Mouse (Mus musculus) erythroblast, embryonic 14.5 days (primary cell): Measurements from ENCODE around the gene Rnf150. TPM values are rescaled to one million over a fixed set of nuclear protein-coding genes. Genes with fewer than 3 reads are reported as not detected.

Experiments used
- H3K27me3 ChIP-seq: 2 replicates; pipeline ENCODE4 v1.6.1; 2012; ENCODE audit warnings: inconsistent platforms; ENCODE audit not compliant: control insufficient read depth
- H3K36me3 ChIP-seq: 2 replicates; pipeline ENCODE4 v1.6.1; 2012; ENCODE audit warnings: mild to moderate bottlenecking, inconsistent platforms; ENCODE audit not compliant: control insufficient read depth
- H3K4me1 ChIP-seq: 2 replicates; pipeline ENCODE4 v1.6.1; 2012; ENCODE audit warnings: inconsistent platforms; ENCODE audit not compliant: control insufficient read depth
- H3K4me3 ChIP-seq: replicated peaks from 2 replicates; pipeline ENCODE3; 2012; ENCODE audit warnings: moderate library complexity, mild to moderate bottlenecking, inconsistent platforms
- H3K9me3 ChIP-seq: 2 replicates; pipeline ENCODE4 v1.6.1; 2012; ENCODE audit warnings: low read length, inconsistent platforms, mixed read lengths; ENCODE audit not compliant: control insufficient read depth
- GATA1 ChIP-seq: IDR thresholded peaks from 2 replicates; pipeline ENCODE4 v1.6.1; 2012; ENCODE audit warnings: low read length, inconsistent platforms, mixed read lengths
- TAL1 ChIP-seq: IDR thresholded peaks from 3 replicates; pipeline ENCODE4 v1.6.1; 2012; ENCODE audit warnings: low read length, inconsistent platforms, mixed read lengths
- polyA plus RNA-seq: library from polyadenylated mRNA; stranded (reverse); fragments of >175 nt; gene quantifications from 2 replicates; pipeline ENCODE4 v1.2.3, GENCODE M21; 2012

Gene Rnf150
- polyA plus RNA-seq, 1 experiment, result not detected

GRCm38 (mm10) chr8:82901549-82902138 is 38.5 kb downstream of the Rnf150 start:
- TF ChIP-seq GATA1, result no peak
- TF ChIP-seq TAL1, result no peak
- no peaks in the 10 kb centered on the region for H3K9me3 ChIP-seq
- no peaks in the 10 kb centered on the region for H3K4me1 ChIP-seq
- H3K36me3 ChIP-seq, result no peaks in the 10 kb centered on the region
- H3K4me3 ChIP-seq, result no peak overlapping the region
- H3K27me3 ChIP-seq, result no peaks in the 10 kb centered on the region

- no peak overlapping the region for H3K4me3 ChIP-seq
- no peaks in the 10 kb centered on the region for H3K4me1 ChIP-seq
- no peaks in the 10 kb centered on the region for H3K36me3 ChIP-seq
- no peak for TF ChIP-seq TAL1
- no peak for TF ChIP-seq GATA1
- H3K27me3 ChIP-seq, result no peaks in the 10 kb centered on the region
- H3K9me3 ChIP-seq, result no peaks in the 10 kb centered on the region
Measured at GRCm38 (mm10) chr8:82903497-82903896, 40.3 kb downstream of the Rnf150 start.

DNA sequence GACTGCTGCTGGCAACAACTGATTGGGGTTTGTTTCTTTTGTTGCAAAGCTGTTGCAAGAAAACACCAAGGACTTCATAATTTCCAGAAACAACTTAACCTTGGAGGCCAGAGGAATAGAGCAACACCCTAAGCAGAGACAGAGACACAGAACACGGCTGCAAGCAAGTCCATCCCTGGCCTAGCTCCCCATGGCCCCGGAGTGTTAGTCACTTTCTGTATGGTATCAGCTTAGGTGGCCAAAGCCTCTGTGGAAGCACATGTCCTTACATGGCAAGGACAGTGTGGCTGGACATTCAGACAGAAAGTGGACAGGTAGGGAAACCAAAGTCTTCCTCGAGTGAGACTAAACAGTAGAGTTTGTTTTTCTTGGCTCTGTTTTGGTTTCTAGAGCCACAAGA is 44.1 kb downstream of the Rnf150 start:
- Histone ChIP-seq H3K9me3 (no peaks in the 10 kb centered on the region), H3K4me3 (no peak overlapping the region), H3K27me3 (no peaks in the 10 kb centered on the region), H3K4me1 (no peaks in the 10 kb centered on the region), H3K36me3 (no peaks in the 10 kb centered on the region)
- no peak for TF ChIP-seq TAL1
- TF ChIP-seq GATA1, result no peak

DNA sequence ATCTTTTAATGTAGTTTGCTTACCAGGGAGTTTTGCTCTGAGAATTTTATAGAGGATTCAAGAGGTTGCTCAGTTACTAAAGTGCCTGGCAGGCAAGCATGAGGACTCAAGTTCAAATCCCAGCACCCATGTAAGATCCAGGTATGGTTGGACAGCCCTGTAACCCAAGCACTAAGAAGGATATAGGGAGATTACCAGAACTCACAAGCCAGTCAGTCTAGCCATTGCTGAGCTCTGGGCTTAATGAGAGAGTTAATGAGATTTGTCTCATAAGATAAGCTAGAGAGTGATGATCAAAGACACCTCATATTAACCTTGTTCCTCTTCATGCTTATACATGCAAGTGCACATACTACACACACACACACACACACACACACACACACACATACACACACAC is 48.3 kb downstream of the Rnf150 start:
- no peak for TF ChIP-seq TAL1
- TF ChIP-seq GATA1, result no peak
- H3K36me3 ChIP-seq, result no peaks in the 10 kb centered on the region
- no peaks in the 10 kb centered on the region for H3K4me1 ChIP-seq
- no peaks in the 10 kb centered on the region for H3K27me3 ChIP-seq
- H3K4me3 ChIP-seq, result no peak overlapping the region
- H3K9me3 ChIP-seq, result no peaks in the 10 kb centered on the region

- Histone ChIP-seq H3K4me3 (no peak overlapping the region), H3K9me3 (no peaks in the 10 kb centered on the region), H3K36me3 (no peaks in the 10 kb centered on the region), H3K4me1 (no peaks in the 10 kb centered on the region), H3K27me3 (no peaks in the 10 kb centered on the region)
- TF ChIP-seq GATA1 (no peak), TAL1 (no peak)
Measured at GRCm38 (mm10) chr8:82912282-82912681, 49.1 kb downstream of the Rnf150 start.

DNA sequence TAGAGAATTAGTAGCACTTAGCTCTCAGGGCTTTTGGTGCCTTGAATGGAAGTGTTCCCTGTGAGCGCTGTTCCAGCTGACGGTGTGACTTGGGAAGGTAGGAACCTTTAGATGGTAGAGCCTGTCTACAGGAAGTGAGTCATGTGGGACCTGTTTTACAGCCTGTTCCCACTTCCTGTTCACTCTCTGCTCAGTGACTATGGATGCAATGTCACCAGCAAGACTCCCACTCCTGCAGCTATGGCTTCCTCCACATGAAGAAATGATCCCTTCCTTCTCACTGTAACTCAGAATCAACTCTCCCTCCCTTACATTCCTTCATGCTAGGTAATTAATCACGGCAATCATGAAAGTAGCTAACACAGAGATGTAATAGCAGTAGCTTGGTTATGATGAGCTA is 51.4 kb downstream of the Rnf150 start:
- H3K9me3 ChIP-seq, result no peaks in the 10 kb centered on the region
- no peaks in the 10 kb centered on the region for H3K4me1 ChIP-seq
- no peak for TF ChIP-seq GATA1
- no peak for TF ChIP-seq TAL1
- no peak overlapping the region for H3K4me3 ChIP-seq
- H3K27me3 ChIP-seq, result no peaks in the 10 kb centered on the region
- H3K36me3 ChIP-seq, result no peaks in the 10 kb centered on the region

- TF ChIP-seq TAL1, result no peak
- TF ChIP-seq GATA1, result no peak
- no peaks in the 10 kb centered on the region for H3K4me1 ChIP-seq
- no peaks in the 10 kb centered on the region for H3K27me3 ChIP-seq
- no peaks in the 10 kb centered on the region for H3K9me3 ChIP-seq
- no peak overlapping the region for H3K4me3 ChIP-seq
- H3K36me3 ChIP-seq, result no peaks in the 10 kb centered on the region
Measured at GRCm38 (mm10) chr8:82916851-82917539, 53.8 kb downstream of the Rnf150 start.

- Histone ChIP-seq H3K4me3 (no peak overlapping the region), H3K4me1 (no peaks in the 10 kb centered on the region), H3K27me3 (no peaks in the 10 kb centered on the region), H3K36me3 (no peaks in the 10 kb centered on the region), H3K9me3 (no peaks in the 10 kb centered on the region)
- TF ChIP-seq GATA1 (no peak), TAL1 (no peak)
Measured at GRCm38 (mm10) chr8:82917540-82918316, 54.6 kb downstream of the Rnf150 start.

DNA sequence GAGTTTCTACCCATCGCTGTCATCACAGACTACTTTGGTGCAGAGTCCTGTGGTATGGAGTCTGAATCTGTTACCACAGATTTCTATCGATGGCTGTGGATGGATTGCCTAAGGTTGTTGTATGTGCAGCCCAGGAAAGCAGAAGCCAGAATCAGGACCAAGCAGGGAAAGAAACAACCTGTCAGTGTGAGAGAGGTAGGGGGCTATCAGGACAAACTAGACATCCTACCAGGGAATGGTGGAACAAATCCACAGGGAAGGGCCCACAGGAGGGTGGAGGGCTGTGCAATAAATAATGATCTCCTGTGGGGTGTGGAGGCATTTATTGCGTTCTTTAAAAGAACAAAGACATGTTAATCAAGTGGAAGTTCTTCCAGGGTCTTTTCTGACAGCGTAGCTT is 56.5 kb downstream of the Rnf150 start:
- H3K27me3 ChIP-seq, result no peaks in the 10 kb centered on the region
- TF ChIP-seq TAL1 (no peak), GATA1 (no peak)
- no peak overlapping the region for H3K4me3 ChIP-seq
- H3K36me3 ChIP-seq, result no peaks in the 10 kb centered on the region
- no peaks in the 10 kb centered on the region for H3K4me1 ChIP-seq
- no peaks in the 10 kb centered on the region for H3K9me3 ChIP-seq
